Mouse (Mus musculus) hindbrain, embryonic 12.5 days (tissue): ENCODE data around the gene Lsm5. TPM values are rescaled to one million over a fixed set of nuclear protein-coding genes. Genes with fewer than 3 reads are reported as not detected.

Experiments
- ATAC-seq: fragments of 200-750 bp; cut with Nextera tagmentation; 2 replicates; pipeline ENCODE4 v1.8.0; 2017; ENCODE audit warnings: moderate TSS enrichment; ENCODE audit not compliant: low FRiP score
- H3K27ac ChIP-seq: fragments of 300-500 bp; sonication (generic); 2 replicates; pipeline ENCODE4 v1.5.1; 2016; ENCODE audit warnings: mild to moderate bottlenecking
- H3K27me3 ChIP-seq: fragments of 300-500 bp; sonication (generic); 2 replicates; pipeline ENCODE4 v1.6.1; 2016; ENCODE audit warnings: mild to moderate bottlenecking
- H3K36me3 ChIP-seq: fragments of 300-500 bp; sonication (generic); 2 replicates; pipeline ENCODE4 v1.6.1; 2016; ENCODE audit warnings: mild to moderate bottlenecking
- H3K4me1 ChIP-seq: fragments of 300-500 bp; sonication (generic); 2 replicates; pipeline ENCODE4 v1.6.1; 2016
- H3K4me2 ChIP-seq: fragments of 300-500 bp; sonication (generic); replicated peaks from 2 replicates; pipeline ENCODE4 v1.6.1; 2016; ENCODE audit warnings: mild to moderate bottlenecking
- H3K4me3 ChIP-seq: fragments of 300-500 bp; sonication (generic); 2 replicates; pipeline ENCODE4 v1.5.1; 2016; ENCODE audit warnings: mild to moderate bottlenecking
- H3K9ac ChIP-seq: fragments of 300-500 bp; sonication (generic); 2 replicates; pipeline ENCODE4 v1.6.1; 2016; ENCODE audit warnings: mild to moderate bottlenecking, moderate library complexity
- H3K9me3 ChIP-seq: fragments of 300-500 bp; sonication (generic); replicated peaks from 2 replicates; pipeline ENCODE4 v1.6.1; 2016; ENCODE audit warnings: mild to moderate bottlenecking
- WGBS: fragments of 180-500 bp; shearing (Covaris S2); methylation state at CpG from one replicate; pipeline ENCODE4 v1.1.7; 2016; 5-methylcytosine and 5-hydroxymethylcytosine counted together
- polyA plus RNA-seq: library from polyadenylated mRNA; unstranded; fragments of >200 nt; fragmentation: Nextera tagmentation; extraction: Ambion mirVana; gene quantifications from 2 replicates; pipeline ENCODE4 v1.2.1, GENCODE M21; 2016

Lsm5 gene
- polyA plus RNA-seq, 1 experiment from 2014 or later, result 150 TPM

- no peak for ATAC-seq
- Histone ChIP-seq H3K4me1 (no peaks in the 10 kb centered on the region), H3K9ac (no peak overlapping the region), H3K27ac (no peak overlapping the region), H3K27me3 (no peaks in the 10 kb centered on the region), H3K9me3 (no peaks in the 10 kb centered on the region), H3K4me3 (no peak overlapping the region), H3K4me2 (no peak overlapping the region), H3K36me3 (no peaks in the 10 kb centered on the region)
- 88% methylated on average over 3 of the region's 3 CpGs for WGBS
Observed at GRCm38 (mm10) chr6:56664410-56664809, 40.1 kb downstream of the Lsm5 start.

- WGBS, result 83% methylated on average over 8 of the region's 8 CpGs
- no peak overlapping the region for H3K9ac ChIP-seq
Observed at GRCm38 (mm10) chr6:56655393-56655792, 49.1 kb downstream of the Lsm5 start.

GRCm38 (mm10) chr6:56652121-56652592, 52.4 kb downstream of the Lsm5 start:
- peak; percentile 50; the same call in 1 of the 2 replicates for ATAC-seq

More at GRCm38 (mm10) chr6:56655393-56655792, 49.1 kb downstream of the Lsm5 start:
- H3K4me3 ChIP-seq, result no peak overlapping the region
- no peaks in the 10 kb centered on the region for H3K9me3 ChIP-seq
- no peak overlapping the region for H3K27ac ChIP-seq
- no peaks in the 10 kb centered on the region for H3K36me3 ChIP-seq
- H3K27me3 ChIP-seq, result peaks cover 22% of the 10 kb centered on the region
- H3K4me2 ChIP-seq, result no peak overlapping the region
- H3K4me1 ChIP-seq, result peaks cover 9% of the 10 kb centered on the region
- ATAC-seq, result no peak

More at GRCm38 (mm10) chr6:56652121-56652592, 52.4 kb downstream of the Lsm5 start:
- no peak overlapping the region for H3K27ac ChIP-seq
- H3K4me2 ChIP-seq, result peak overlapping the region; percentile 90
- H3K36me3 ChIP-seq, result no peaks in the 10 kb centered on the region
- H3K9ac ChIP-seq, result peak overlapping the region; percentile 58
- H3K27me3 ChIP-seq, result peaks cover 22% of the 10 kb centered on the region
- no peaks in the 10 kb centered on the region for H3K9me3 ChIP-seq
- H3K4me1 ChIP-seq, result peaks cover 9% of the 10 kb centered on the region
- 1% methylated on average over 36 of the region's 36 CpGs for WGBS
- peak overlapping the region; percentile 44 for H3K4me3 ChIP-seq

Other genes starting within 250 kb of the Lsm5 start
- 8.7 and 10.5 TPM in 2 replicates for gene Pde1c, start 135.6 kb downstream of the Lsm5 start, polyA plus RNA-seq
- gene Avl9, start 10.2 kb upstream of the Lsm5 start, polyA plus RNA-seq, result 39.0 and 44.8 TPM in 2 replicates
- 38.6 and 43.2 TPM in 2 replicates for gene Kbtbd2, start 93.1 kb upstream of the Lsm5 start, polyA plus RNA-seq
- gene Fkbp9, start 127.3 kb upstream of the Lsm5 start, polyA plus RNA-seq, result 92.2 and 98.5 TPM in 2 replicates
- 102 and 106 TPM in 2 replicates for gene Nt5c3, start 219.2 kb upstream of the Lsm5 start, polyA plus RNA-seq
- 0.27 and 0.36 TPM in 2 replicates for gene Vmn1r4, start 219.3 kb upstream of the Lsm5 start, polyA plus RNA-seq